Mouse (Mus musculus) spleen, adult 2 months (tissue): ENCODE data around the gene Cyp4f17. TPM values are rescaled to one million over a fixed set of nuclear protein-coding genes. Genes with fewer than 3 reads are reported as not detected.
"Not testable (repeated sequence)": the region's sequence is repeated elsewhere in the genome, so short reads cannot be mapped to it uniquely, and the experiment has no call there.

Source experiments
- DNase-seq, 2 experiments: peaks; one replicate each; pipeline versions ENCODE4 v3.0.0 to v3.0.0-alpha.2; 2012 to 2021; ENCODE audit warnings: low spot score in 2 of 2, low read depth in 1 of 2
- H3K27ac ChIP-seq: fragments of 200-500 bp; 2 replicates; pipeline ENCODE4 v1.5.1; 2012; ENCODE audit warnings: low read length, inconsistent platforms; ENCODE audit not compliant: insufficient read depth
- H3K27me3 ChIP-seq: fragments of 200-500 bp; 2 replicates; pipeline ENCODE4 v1.6.1; 2012; ENCODE audit warnings: mild to moderate bottlenecking, moderate library complexity, low read length, inconsistent platforms; ENCODE audit not compliant: control insufficient read depth, insufficient read depth
- H3K36me3 ChIP-seq: fragments of 200-500 bp; 2 replicates; pipeline ENCODE4 v1.6.1; 2012; ENCODE audit warnings: mild to moderate bottlenecking, low read length, inconsistent platforms; ENCODE audit not compliant: control insufficient read depth, insufficient read depth
- H3K4me1 ChIP-seq: fragments of 200-500 bp; 2 replicates; pipeline ENCODE4 v1.6.1; 2011; ENCODE audit warnings: inconsistent platforms; ENCODE audit not compliant: control insufficient read depth, insufficient read depth, insufficient read length
- H3K4me3 ChIP-seq: fragments of 200-500 bp; 2 replicates; pipeline ENCODE4 v1.5.1; 2011; ENCODE audit warnings: mild to moderate bottlenecking, inconsistent platforms; ENCODE audit not compliant: insufficient read depth, insufficient read length; ENCODE audit errors: extremely low read depth
- CTCF ChIP-seq: fragments of 200-500 bp; IDR thresholded peaks from 2 replicates; pipeline ENCODE4 v1.5.1; 2011; ENCODE audit warnings: mild to moderate bottlenecking, inconsistent platforms; ENCODE audit not compliant: insufficient read depth, insufficient read length, insufficient replicate concordance; ENCODE audit errors: extremely low read depth
- POLR2A ChIP-seq: fragments of 200-500 bp; IDR thresholded peaks from 2 replicates; pipeline ENCODE4 v1.6.1; 2011; ENCODE audit warnings: low read depth, low read length, inconsistent platforms
- WGBS: fragments of 180-500 bp; shearing (Covaris S2); methylation state at CpG from one replicate; pipeline ENCODE4 v1.1.7; 2018; 5-methylcytosine and 5-hydroxymethylcytosine counted together
- polyA plus RNA-seq: library from polyadenylated mRNA; depleted of rRNA; stranded (reverse); fragments of >200 nt; gene quantifications from 2 replicates; pipeline ENCODE4 v1.2.3, GENCODE M21; 2012

The Cyp4f17 gene
- polyA plus RNA-seq, 1 experiment = 1.9 TPM

DNA sequence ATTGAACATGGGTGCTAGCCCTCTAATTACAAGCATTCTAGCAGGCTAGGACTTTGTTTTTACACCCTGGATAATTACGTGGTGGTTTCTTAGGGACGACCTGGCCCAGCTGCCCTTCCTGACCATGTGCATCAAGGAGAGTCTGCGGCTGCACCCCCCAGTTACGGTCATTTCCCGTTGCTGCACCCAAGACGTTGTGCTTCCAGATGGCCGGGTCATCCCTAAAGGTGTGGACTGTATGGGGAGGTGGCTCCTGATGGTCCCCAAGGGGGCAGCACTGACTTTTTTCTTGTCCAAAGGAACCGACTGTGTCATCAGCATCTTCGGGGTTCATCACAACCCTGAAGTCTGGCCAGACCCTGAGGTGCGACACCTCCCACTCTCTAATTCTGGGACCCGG lies 21.9 kb downstream of the Cyp4f17 start:
- H3K27me3 ChIP-seq = no peaks in the 10 kb centered on the region
- 85% methylated on average over 11 of the region's 11 CpGs for WGBS
- no peak overlapping the region for H3K4me3 ChIP-seq
- no peak overlapping the region for H3K27ac ChIP-seq
- peaks cover 12% of the 10 kb centered on the region for H3K4me1 ChIP-seq
- DNase-seq = no peak
- no peaks in the 10 kb centered on the region for H3K36me3 ChIP-seq
- TF ChIP-seq CTCF (no peak), POLR2A (no peak)

DNA sequence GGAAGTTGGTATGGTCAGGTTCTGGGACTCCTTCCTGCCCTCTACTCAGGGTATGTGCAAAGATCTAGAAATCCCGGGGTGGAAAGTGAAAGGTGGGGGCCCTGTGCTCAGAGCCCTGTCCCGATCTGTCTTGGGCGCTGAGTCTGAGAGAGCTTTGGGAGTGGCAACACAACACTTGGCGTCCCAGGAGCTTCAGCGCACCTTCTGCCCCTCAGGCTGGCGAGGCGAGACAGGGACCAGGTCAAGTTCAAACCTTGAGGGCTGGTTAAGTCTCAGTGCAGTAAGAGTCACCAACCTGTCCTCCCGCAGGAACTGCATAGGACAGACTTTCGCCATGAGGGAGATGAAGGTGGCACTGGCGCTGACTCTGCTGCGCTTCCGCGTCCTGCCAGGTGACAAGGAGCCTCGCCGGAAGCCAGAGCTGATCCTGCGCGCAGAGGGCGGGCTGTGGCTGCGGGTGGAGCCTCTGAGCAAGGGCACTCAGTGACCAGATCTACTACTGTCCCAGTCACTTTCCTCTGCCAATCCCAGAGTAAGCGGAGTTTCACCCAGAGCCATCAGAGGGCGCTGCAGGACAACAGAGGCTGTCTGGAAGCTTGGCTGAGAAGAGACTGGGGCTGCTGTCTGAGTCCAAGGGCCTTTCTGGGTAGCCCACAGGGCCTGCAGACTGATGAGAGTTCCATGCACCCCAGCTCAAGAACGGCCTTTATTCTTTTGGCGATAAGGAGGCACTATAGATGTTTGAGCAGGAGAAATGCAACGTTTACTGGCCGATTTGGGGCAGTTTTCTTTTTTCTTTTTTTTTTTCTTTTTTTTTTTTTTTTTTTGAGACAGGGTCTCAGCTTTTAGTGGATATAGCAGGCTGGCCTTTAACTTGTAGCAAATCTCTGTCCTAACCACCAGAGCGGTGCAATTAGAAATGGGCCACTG lies 22.8 kb downstream of the Cyp4f17 start:
- H3K27ac ChIP-seq = peak overlapping the region; percentile 42; the same call in 1 of the 2 replicates
- peaks cover 6% of the 10 kb centered on the region for H3K4me1 ChIP-seq
- no peaks in the 10 kb centered on the region for H3K27me3 ChIP-seq
- 14% methylated on average over 26 of the region's 26 CpGs for WGBS
- peak; percentile 90 for TF ChIP-seq CTCF
- TF ChIP-seq POLR2A = peak; percentile 62
- DNase-seq = peak; percentile 74 to 83
- H3K4me3 ChIP-seq = peak overlapping the region; percentile 54
- no peaks in the 10 kb centered on the region for H3K36me3 ChIP-seq

- DNase-seq, H3K27ac ChIP-seq, H3K4me3 ChIP-seq, H3K27me3 ChIP-seq, H3K36me3 ChIP-seq: not testable (repeated sequence)
- peaks cover 19% of the 10 kb centered on the region for H3K4me1 ChIP-seq
- 63% methylated on average over 4 of the region's 4 CpGs for whole genome bisulfite sequencing
Measured at GRCm38 (mm10) chr17:32532356-32532755, 26.5 kb downstream of the Cyp4f17 start.

GRCm38 (mm10) chr17:32534068-32534467 lies 28.2 kb downstream of the Cyp4f17 start:
- Histone ChIP-seq H3K4me1 (peaks cover 15% of the 10 kb centered on the region; the same call in 1 of the 2 replicates), H3K27ac (no peak overlapping the region), H3K4me3 (no peak overlapping the region), H3K36me3 (no peaks in the 10 kb centered on the region), H3K27me3 (no peaks in the 10 kb centered on the region)
- no peak for TF ChIP-seq POLR2A
- TF ChIP-seq CTCF = no peak
- WGBS = 31% methylated on average over 6 of the region's 6 CpGs
- no peak for DNase-seq

GRCm38 (mm10) chr17:32536051-32536866 lies 30.4 kb downstream of the Cyp4f17 start, which contains the start of gene Cyp4f16:
Cyp4f16 (plus strand) TSS chr17:32536558.
- not testable (repeated sequence) for H3K27me3 ChIP-seq, H3K27ac ChIP-seq, H3K36me3 ChIP-seq
- Histone ChIP-seq H3K4me3 (peak within 1 kb of the TSS; percentile 52; the same call in 1 of the 2 replicates), H3K4me1 (peaks cover 15% of the 10 kb centered on the region; the same call in 1 of the 2 replicates)
- DNase-seq = peak in 1 of 2 experiments; percentile 72
- WGBS = 8% methylated on average over 5 of the region's 5 CpGs

DNA sequence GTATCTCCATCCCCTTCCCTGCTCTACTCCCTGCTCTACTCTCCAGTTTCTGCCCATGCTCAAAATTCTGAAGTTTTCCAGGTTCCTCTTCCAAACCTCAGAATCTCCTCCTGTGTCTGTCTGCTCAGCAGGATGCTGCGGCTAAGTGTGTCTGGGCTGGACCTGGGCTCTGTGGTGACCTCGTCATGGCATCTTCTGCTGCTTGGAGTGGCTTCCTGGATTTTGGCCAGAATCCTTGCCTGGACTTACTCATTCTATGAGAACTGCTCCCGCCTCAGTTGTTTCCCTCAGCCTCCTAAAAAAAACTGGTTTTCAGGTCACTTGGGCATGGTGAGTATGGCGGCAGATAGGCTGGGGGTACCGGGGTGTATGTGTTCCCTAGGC lies 31.0 kb downstream of the Cyp4f17 start:
- peaks cover 15% of the 10 kb centered on the region; the same call in 1 of the 2 replicates for H3K4me1 ChIP-seq
- 65% methylated on average over 5 of the region's 5 CpGs for WGBS

DNA sequence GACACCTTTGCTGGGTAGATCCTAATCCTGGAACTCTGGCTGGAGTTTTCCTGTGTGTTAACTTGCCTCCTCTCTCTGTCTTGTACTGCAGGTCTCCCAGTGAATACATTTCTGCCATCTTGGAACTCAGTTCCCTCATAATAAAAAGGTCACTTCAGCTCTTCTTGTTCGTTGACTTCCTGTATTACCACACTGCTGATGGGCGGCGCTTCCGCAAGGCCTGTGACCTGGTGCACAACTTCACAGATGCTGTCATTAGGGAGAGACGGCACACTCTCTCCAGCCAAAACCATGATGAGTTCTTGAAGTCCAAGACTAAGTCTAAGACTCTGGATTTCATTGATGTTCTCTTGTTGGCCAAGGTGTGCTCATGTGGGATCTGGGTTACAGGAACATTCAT lies 38.9 kb downstream of the Cyp4f17 start:
- 79% methylated on average over 5 of the region's 5 CpGs for WGBS

More for the DNA sequence above, 31.0 kb downstream of the Cyp4f17 start:
- DNase-seq = no peak
- no peak for TF ChIP-seq CTCF
- TF ChIP-seq POLR2A = no peak
- Histone ChIP-seq H3K4me3 (peak overlapping the region; percentile 52; the same call in 1 of the 2 replicates), H3K27me3 (no peaks in the 10 kb centered on the region), H3K27ac (no peak overlapping the region), H3K36me3 (no peaks in the 10 kb centered on the region)

DNA sequence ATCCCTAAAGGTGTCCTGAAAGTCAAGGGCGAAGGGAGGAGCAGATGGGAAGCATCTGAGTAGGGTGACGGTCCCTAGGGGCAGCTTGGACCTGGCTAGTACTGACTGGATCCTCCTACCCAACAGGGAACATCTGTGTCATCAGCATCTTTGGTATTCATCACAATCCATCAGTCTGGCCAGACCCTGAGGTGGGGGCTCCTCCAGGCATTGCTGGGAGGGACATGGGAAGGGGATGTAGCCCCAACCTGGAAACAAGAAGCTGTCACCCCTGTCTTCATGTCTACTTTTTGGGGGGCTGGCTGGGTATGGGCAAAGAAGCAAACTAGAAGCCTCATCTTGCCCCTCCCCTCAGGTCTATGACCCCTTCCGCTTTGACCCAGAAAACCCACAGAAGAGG lies 44.5 kb downstream of the Cyp4f17 start:
- not testable (repeated sequence) for H3K4me1 ChIP-seq, H3K27ac ChIP-seq, DNase-seq, H3K4me3 ChIP-seq, H3K36me3 ChIP-seq, H3K27me3 ChIP-seq
- 95% methylated on average over 3 of the region's 3 CpGs for WGBS

More for the DNA sequence above, 38.9 kb downstream of the Cyp4f17 start:
- not testable (repeated sequence) for H3K27me3 ChIP-seq, DNase-seq, H3K4me3 ChIP-seq, H3K4me1 ChIP-seq, H3K36me3 ChIP-seq, H3K27ac ChIP-seq
